Mouse (Mus musculus): ENCODE data around the gene Lrrtm3.

Lrrtm3 gene

DNA sequence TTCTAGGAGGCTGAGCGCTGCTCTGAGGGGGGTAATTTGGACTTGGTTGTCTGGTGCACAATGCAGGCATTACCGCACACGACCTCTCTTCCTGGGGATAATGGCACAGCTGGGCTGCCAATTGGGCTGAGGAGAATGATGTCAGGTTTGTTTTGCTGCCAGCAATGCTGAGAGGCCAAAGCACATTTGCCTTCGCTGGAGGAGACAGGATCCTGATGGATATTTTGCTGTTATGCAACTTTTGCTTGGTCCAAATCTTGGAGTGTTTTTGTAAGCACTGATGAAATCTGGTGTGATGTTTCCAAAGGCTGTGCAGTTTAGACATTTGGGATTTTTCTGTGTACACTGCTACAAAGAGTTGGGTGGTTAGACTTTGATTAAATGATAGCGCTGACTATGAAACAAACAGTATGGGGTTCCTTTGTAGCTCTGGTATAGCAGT, 209.6 kb downstream of the Lrrtm3 start:
- 43% methylated on average over 5 of the region's 5 CpGs for WGBS

Data from cerebral cortex, adult 2 months (tissue).